ENCODE assay signal across 8 mouse cellular contexts in the genomic region with DNA sequence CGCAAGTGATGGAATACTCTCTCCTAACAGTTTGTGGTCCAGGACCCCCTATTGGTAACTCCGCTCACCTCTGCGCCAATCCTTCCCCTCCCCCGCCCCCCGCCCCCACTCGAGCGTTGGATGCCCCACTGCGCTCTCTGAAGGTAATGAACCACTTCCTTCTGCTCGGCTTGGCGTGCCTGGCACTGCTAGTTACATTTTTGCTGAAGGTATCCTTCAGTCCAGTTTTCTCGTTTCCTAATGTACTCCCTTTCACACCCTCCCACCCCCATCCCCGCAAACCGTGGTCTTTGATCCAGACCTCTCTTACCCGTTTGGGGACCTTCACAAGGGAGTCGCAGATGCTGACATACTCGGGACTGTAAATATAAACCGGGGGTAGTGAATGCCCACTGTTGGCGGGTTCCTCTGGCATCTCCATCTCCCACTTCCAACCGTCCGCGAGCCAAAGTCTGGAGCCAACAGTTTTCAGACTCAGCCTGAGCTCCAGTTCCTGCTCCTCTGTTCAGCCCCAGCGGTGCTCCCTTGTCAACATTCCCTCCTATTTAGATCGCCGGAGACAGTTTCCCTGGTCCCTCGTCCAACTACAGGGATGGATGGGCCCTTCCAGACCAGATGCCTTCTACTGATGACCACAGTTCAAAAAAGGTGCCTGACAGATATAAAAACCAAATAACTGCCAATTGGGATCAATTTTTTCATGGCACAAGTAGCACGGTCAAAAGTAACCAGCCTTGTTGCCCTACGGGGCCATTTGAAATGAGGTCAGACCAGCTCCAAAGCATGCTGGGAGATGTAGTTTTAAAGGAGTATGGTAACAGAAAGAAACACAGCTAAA. TPM values are rescaled to one million over a fixed set of nuclear protein-coding genes. Genes with fewer than 3 reads are reported as not detected.
A peak's percentile ranks its signal among the peaks of the same experiment; 100 is the strongest.
DNase-seq lines count a peak whose midpoint lies in the region; ATAC-seq and TF ChIP-seq lines count a peak whose summit lies in the region.

A gene (minus strand): TSS at position 716 of the 838 bp plus-strand sequence.

- DNase-seq in CH12.LX (ENCODE audit: extremely low read depth) = peak; percentile 49
- DNase-seq in c-Kit-negative CD71-positive TER-119-positive erythroid progenitor cells, embryonic 14.5 days (ENCODE audit: low read depth, low spot score) = peak; percentile 29
- DNase-seq in forebrain, embryonic 10.5 days (ENCODE audit: extremely low spot score, low spot score) = peak; percentile 41
- peak; percentile 55 to 66 for DNase-seq in kidney, postnatal 25 days
- peak; percentile 32 for DNase-seq in liver, embryonic 13.5 days
- DNase-seq in natural killer cell, adult 2 months (ENCODE audit: low spot score in 2 of 2) = peak; percentile 43 to 45

- peaks cover 0 to 3% of the 10 kb centered on the region in 2 experiments for H3K36me3 ChIP-seq in CH12.LX (replicated peaks in 1 of 2; ENCODE audit: control insufficient read depth in 1 of 2, insufficient read depth in 1 of 2, low read length in 1 of 2)
- no peaks in the 10 kb centered on the region for H3K36me3 ChIP-seq in forebrain, embryonic 10.5 days (replicated peaks)
- no peaks in the 10 kb centered on the region for H3K36me3 ChIP-seq in heart, embryonic 16.5 days (ENCODE audit: control insufficient read depth, insufficient read depth)
- no peaks in the 10 kb centered on the region for H3K36me3 ChIP-seq in liver, embryonic 13.5 days
- H3K36me3 ChIP-seq in stomach, embryonic 15.5 days = no peaks in the 10 kb centered on the region

- in situ Hi-C loops in CH12.LX (cut with MboI; ENCODE audit: low pct_ligation_motif_present, low pct_unique_long_range_greater_than_20kb, low sequenced_read_pairs) = no loop called here

- WGBS in forebrain, embryonic 10.5 days = 19% methylated on average over 27 of the region's 27 CpGs
- WGBS in heart, embryonic 16.5 days = 11% methylated on average over 27 of the region's 27 CpGs
- 19% methylated on average over 27 of the region's 27 CpGs for WGBS in liver, embryonic 13.5 days (ENCODE audit: insufficient replicate concordance)
- 14% methylated on average over 27 of the region's 27 CpGs for WGBS in stomach, embryonic 15.5 days

- H3K9me3 ChIP-seq in CH12.LX (replicated peaks; ENCODE audit: low read length) = no peaks in the 10 kb centered on the region
- H3K9me3 ChIP-seq in forebrain, embryonic 10.5 days = no peaks in the 10 kb centered on the region
- no peaks in the 10 kb centered on the region for H3K9me3 ChIP-seq in heart, embryonic 16.5 days (replicated peaks; ENCODE audit: control insufficient read depth, low read length)
- no peaks in the 10 kb centered on the region for H3K9me3 ChIP-seq in liver, embryonic 13.5 days (replicated peaks)
- no peaks in the 10 kb centered on the region for H3K9me3 ChIP-seq in stomach, embryonic 15.5 days

- no peak for TF ChIP-seq CTCF in CH12.LX (conservative IDR thresholded peaks at IDR 0.05 in 1 of 2, IDR thresholded peaks at IDR 0.05 in 1 of 2; ENCODE audit: low read depth in 2 of 2, low read length in 2 of 2)

- no peak within 1 kb of the TSS; the same call in 1 of the 2 replicates for H3K27ac ChIP-seq in CH12.LX (ENCODE audit: insufficient read depth, low read depth)
- peak within 1 kb of the TSS; percentile 79 for H3K27ac ChIP-seq in forebrain, embryonic 10.5 days
- H3K27ac ChIP-seq in heart, embryonic 16.5 days (ENCODE audit: low read length) = peak within 1 kb of the TSS; percentile 21; the same call in 1 of the 2 replicates
- H3K27ac ChIP-seq in liver, embryonic 13.5 days = no peak within 1 kb of the TSS; the same call in 1 of the 2 replicates
- peak within 1 kb of the TSS; percentile 44; the same call in 1 of the 2 replicates for H3K27ac ChIP-seq in stomach, embryonic 15.5 days

- peak within 1 kb of the TSS; percentile 78 for H3K4me2 ChIP-seq in CH12.LX (ENCODE audit: insufficient read depth, low read depth, poor library complexity, severe bottlenecking)
- peak within 1 kb of the TSS; percentile 68 for H3K4me2 ChIP-seq in heart, embryonic 16.5 days (ENCODE audit: low read depth, low read length)
- peak within 1 kb of the TSS; percentile 65 for H3K4me2 ChIP-seq in liver, embryonic 13.5 days
- H3K4me2 ChIP-seq in stomach, embryonic 15.5 days = peak within 1 kb of the TSS; percentile 52

- dilution Hi-C loops in CH12.LX (cut with MboI; ENCODE audit: extremely low pct_ligation_motif_present, extremely low pct_unique_long_range_greater_than_20kb, low sequenced_read_pairs) = no loop called here

- H3K4me3 ChIP-seq in CH12.LX (replicated peaks in 1 of 3; ENCODE audit: low read depth in 2 of 3, low read length in 2 of 3, poor library complexity in 1 of 3) = peak within 1 kb of the TSS; percentile 46 to 86 (median 64)
- H3K4me3 ChIP-seq in forebrain, embryonic 10.5 days = peak within 1 kb of the TSS; percentile 60
- peak within 1 kb of the TSS; percentile 68 for H3K4me3 ChIP-seq in heart, embryonic 16.5 days (ENCODE audit: low read length)
- peak within 1 kb of the TSS; percentile 64 for H3K4me3 ChIP-seq in liver, embryonic 13.5 days (replicated peaks)
- peak within 1 kb of the TSS; percentile 52 for H3K4me3 ChIP-seq in stomach, embryonic 15.5 days (replicated peaks)

- ATAC-seq in heart, embryonic 16.5 days (replicated peaks; ENCODE audit: extremely low read depth, insufficient read depth, low FRiP score) = peak; percentile 77
- peak; percentile 86 for ATAC-seq in liver, embryonic 13.5 days (ENCODE audit: low read depth)
- ATAC-seq in stomach, embryonic 15.5 days (ENCODE audit: insufficient read depth, low FRiP score, low read depth) = peak; percentile 78

- H3K27me3 ChIP-seq in CH12.LX (replicated peaks) = no peaks in the 10 kb centered on the region
- peaks cover 83% of the 10 kb centered on the region for H3K27me3 ChIP-seq in forebrain, embryonic 10.5 days (ENCODE audit: poor library complexity, severe bottlenecking)
- H3K27me3 ChIP-seq in heart, embryonic 16.5 days (ENCODE audit: control insufficient read depth, insufficient read depth, low read length) = peaks cover 7% of the 10 kb centered on the region; the same call in 1 of the 2 replicates
- peaks cover 3% of the 10 kb centered on the region; the same call in 1 of the 2 replicates for H3K27me3 ChIP-seq in liver, embryonic 13.5 days
- H3K27me3 ChIP-seq in stomach, embryonic 15.5 days (replicated peaks) = no peaks in the 10 kb centered on the region

- TF ChIP-seq POLR2A in CH12.LX (IDR thresholded peaks at IDR 0.05; ENCODE audit: low read depth, low read length) = peak; percentile 46; the same call in 1 of the 2 replicates

- peak within 1 kb of the TSS; percentile 96 for H3K9ac ChIP-seq in CH12.LX (ENCODE audit: insufficient read depth, low read depth)
- H3K9ac ChIP-seq in heart, embryonic 16.5 days (ENCODE audit: low read length) = peak within 1 kb of the TSS; percentile 70
- H3K9ac ChIP-seq in liver, embryonic 13.5 days = peak within 1 kb of the TSS; percentile 68
- H3K9ac ChIP-seq in stomach, embryonic 15.5 days = peak within 1 kb of the TSS; percentile 19; the same call in 1 of the 2 replicates

- 0 out of 2 replicates have a peak, but pooled peaks cover 3% of the 10 kb centered on the region for H3K79me2 ChIP-seq in CH12.LX (replicated peaks; ENCODE audit: control insufficient read depth, extremely low read depth, insufficient read depth, poor library complexity, severe bottlenecking)

- no peak for TF ChIP-seq RAD21 in CH12.LX (IDR thresholded peaks at IDR 0.05; ENCODE audit: low read depth, low read length)

- H3K4me1 ChIP-seq in CH12.LX (ENCODE audit: control insufficient read depth in 1 of 2, insufficient read depth in 2 of 2) = no peaks in the 10 kb centered on the region
- H3K4me1 ChIP-seq in forebrain, embryonic 10.5 days = no peaks in the 10 kb centered on the region
- H3K4me1 ChIP-seq in heart, embryonic 16.5 days (ENCODE audit: control insufficient read depth, insufficient read depth, low read length) = peaks cover 5% of the 10 kb centered on the region; the same call in 1 of the 2 replicates
- H3K4me1 ChIP-seq in liver, embryonic 13.5 days (replicated peaks) = no peaks in the 10 kb centered on the region
- H3K4me1 ChIP-seq in stomach, embryonic 15.5 days = no peaks in the 10 kb centered on the region

- TF ChIP-seq EP300 in CH12.LX (IDR thresholded peaks at IDR 0.05; ENCODE audit: low read length) = no peak

TF ChIP-seq in CH12.LX, 34 proteins besides CTCF, POLR2A, EP300 and RAD21 (continues in another document):
- peak; percentile 33; the same call in 1 of the 2 replicates for TF ChIP-seq GABPA (IDR thresholded peaks at IDR 0.05; ENCODE audit: insufficient replicate concordance, low read depth, low read length)
- TF ChIP-seq HCFC1 (IDR thresholded peaks at IDR 0.05; ENCODE audit: low read depth, low read length) = peak; percentile 97
- TF ChIP-seq RCOR1 (conservative IDR thresholded peaks at IDR 0.05; ENCODE audit: low read depth, low read length) = no peak
- TF ChIP-seq ELF1 (IDR thresholded peaks at IDR 0.05; ENCODE audit: low read depth, low read length) = peak; percentile 30; the same call in 1 of the 2 replicates
- no peak for TF ChIP-seq MEF2A (IDR thresholded peaks at IDR 0.05; ENCODE audit: borderline replicate concordance, low read depth, low read length)
- TF ChIP-seq KAT2A (IDR thresholded peaks at IDR 0.05; ENCODE audit: insufficient replicate concordance, low read length) = peak; percentile 89; the same call in 1 of the 2 replicates
- TF ChIP-seq ETS1 (conservative IDR thresholded peaks at IDR 0.05; ENCODE audit: low read depth, low read length) = no peak
- TF ChIP-seq ZC3H11A (IDR thresholded peaks at IDR 0.05; ENCODE audit: low read depth, low read length) = no peak
- TF ChIP-seq BHLHE40 (IDR thresholded peaks at IDR 0.05; ENCODE audit: low read depth, low read length) = no peak
- TF ChIP-seq SMC3 (IDR thresholded peaks at IDR 0.05; ENCODE audit: low read depth, low read length) = no peak
- no peak for TF ChIP-seq USF1 (IDR thresholded peaks at IDR 0.05; ENCODE audit: low read depth, low read length)
- TF ChIP-seq E2F4 (IDR thresholded peaks at IDR 0.05; ENCODE audit: insufficient replicate concordance, low read depth, low read length) = no peak
- TF ChIP-seq TCF12 (IDR thresholded peaks at IDR 0.05; ENCODE audit: low read depth, low read length) = peak; percentile 41; the same call in 1 of the 2 replicates
- TF ChIP-seq MAFK (IDR thresholded peaks at IDR 0.05; ENCODE audit: insufficient replicate concordance, low read length) = no peak
- TF ChIP-seq ZKSCAN1 (IDR thresholded peaks at IDR 0.05; ENCODE audit: borderline replicate concordance, low read depth, low read length) = no peak
- TF ChIP-seq ZMIZ1 (IDR thresholded peaks at IDR 0.05; ENCODE audit: low read depth, low read length) = no peak

RNA-seq across cellular contexts. Expression of the gene that starts here (rescaled TPM):
- total RNA-seq in CH12.LX (2012; rRNA removed) (12.9 and 13.0 TPM in 2 replicates), CH12.LX (2014; rRNA removed) (11.2 and 12.1 TPM in 2 replicates)
- 13.9 and 15.4 TPM in 2 replicates for polyA plus RNA-seq in CH12.LX (2012; ENCODE audit: insufficient read length, low read depth)
- 8.1 and 8.9 TPM in 2 replicates for polyA plus RNA-seq in forebrain, embryonic 10.5 days (2016; fragmentation: Nextera tagmentation; extraction: Ambion mirVana)
- 5.3 and 5.7 TPM in 2 replicates for polyA plus RNA-seq in heart, embryonic 16.5 days (2015; fragmentation: Nextera tagmentation; extraction: Ambion mirVana)
- 2.5 and 3.2 TPM in 2 replicates for polyA plus RNA-seq in liver, embryonic 13.5 days (2015; fragmentation: Nextera tagmentation; extraction: Ambion mirVana)
- 10.2 and 11.4 TPM in 2 replicates for polyA plus RNA-seq in stomach, embryonic 15.5 days (2015; fragmentation: Nextera tagmentation; extraction: Ambion mirVana)

Comparison
In these comparisons a context has a peak if more than half of its experiments do, and no peak if none do; other contexts are left out.
1. H3K27ac ChIP-seq: peak in forebrain, embryonic 10.5 days (single experiment), heart, embryonic 16.5 days (single experiment) and stomach, embryonic 15.5 days (single experiment); none in CH12.LX (single experiment) and liver, embryonic 13.5 days (single experiment).
2. H3K9ac ChIP-seq: peak in every context shown above with its lines; median percentile 96 in CH12.LX; 70 in heart, embryonic 16.5 days; 68 in liver, embryonic 13.5 days; 19 in stomach, embryonic 15.5 days.
3. Peak in every context shown above with its lines, with median percentiles within 50 percentile points of each other: DNase-seq, H3K4me2 ChIP-seq, H3K4me3 ChIP-seq and ATAC-seq.